Mouse (Mus musculus) lung, embryonic 14.5 days (tissue): ENCODE measurements around the gene Brat1. TPM values are rescaled to one million over a fixed set of nuclear protein-coding genes. Genes with fewer than 3 reads are reported as not detected.

Experiments
- ATAC-seq: fragments of 200-750 bp; cut with Nextera tagmentation; 2 replicates; pipeline ENCODE4 v1.8.0; 2017; ENCODE audit warnings: mild to moderate bottlenecking, moderate TSS enrichment, moderate library complexity; ENCODE audit not compliant: insufficient read depth
- DNase-seq: peaks from one replicate; pipeline ENCODE4 v3.0.0-alpha.2; 2015
- H3K27ac ChIP-seq: fragments of 300-500 bp; sonication (generic); 2 replicates; pipeline ENCODE4 v1.5.1; 2014; ENCODE audit warnings: low read depth, mild to moderate bottlenecking, moderate library complexity
- H3K27me3 ChIP-seq: fragments of 300-500 bp; sonication (generic); 2 replicates; pipeline ENCODE4 v1.6.1; 2014; ENCODE audit warnings: low read length, control low read depth; ENCODE audit not compliant: insufficient read depth
- H3K36me3 ChIP-seq: fragments of 300-500 bp; sonication (generic); 2 replicates; pipeline ENCODE4 v1.6.1; 2014; ENCODE audit warnings: control low read depth; ENCODE audit not compliant: insufficient read depth
- H3K4me1 ChIP-seq: fragments of 300-500 bp; sonication (generic); 2 replicates; pipeline ENCODE4 v1.6.1; 2014; ENCODE audit warnings: antibody characterized with exemption, control low read depth; ENCODE audit not compliant: insufficient read depth
- H3K4me2 ChIP-seq: fragments of 300-500 bp; sonication (generic); 2 replicates; pipeline ENCODE4 v1.6.1; 2014; ENCODE audit warnings: mild to moderate bottlenecking
- H3K4me3 ChIP-seq: fragments of 300-500 bp; sonication (generic); 2 replicates; pipeline ENCODE4 v1.5.1; 2014; ENCODE audit warnings: low read depth, low read length
- H3K9ac ChIP-seq: fragments of 300-500 bp; sonication (generic); 2 replicates; pipeline ENCODE4 v1.6.1; 2014
- H3K9me3 ChIP-seq: fragments of 300-500 bp; sonication (generic); 2 replicates; pipeline ENCODE4 v1.6.1; 2016; ENCODE audit warnings: low read depth, low read length, control low read depth
- CTCF ChIP-seq: IDR thresholded peaks from 2 replicates; pipeline ENCODE4 v1.5.1; 2016; ENCODE audit warnings: antibody characterized with exemption, low read depth
- WGBS: fragments of 180-500 bp; shearing (Covaris S2); extraction: QIAGEN DNeasy Blood & Tissue Kit; methylation state at CpG from one replicate; pipeline ENCODE4 v1.1.7; 2014; 5-methylcytosine and 5-hydroxymethylcytosine counted together
- polyA plus RNA-seq: library from polyadenylated mRNA; unstranded; fragments of >200 nt; fragmentation: Nextera tagmentation; extraction: Ambion mirVana; gene quantifications from 2 replicates; pipeline ENCODE4 v1.2.1, GENCODE M21; 2014

The Brat1 gene
- polyA plus RNA-seq, 1 experiment from 2014 or later: 21.2 TPM

GRCm38 (mm10) chr5:140680051-140680450 lies 24.8 kb upstream of the Brat1 start:
- no peak overlapping the region for H3K27ac ChIP-seq
- no peak for TF ChIP-seq CTCF
- no peak for DNase-seq
- 85% methylated on average over 6 of the region's 6 CpGs for WGBS
- H3K4me2 ChIP-seq: no peak overlapping the region
- peaks cover 42% of the 10 kb centered on the region for H3K36me3 ChIP-seq
- no peak overlapping the region for H3K4me3 ChIP-seq
- no peaks in the 10 kb centered on the region for H3K27me3 ChIP-seq
- no peaks in the 10 kb centered on the region for H3K4me1 ChIP-seq
- no peaks in the 10 kb centered on the region for H3K9me3 ChIP-seq
- ATAC-seq: no peak
- H3K9ac ChIP-seq: no peak overlapping the region

DNA sequence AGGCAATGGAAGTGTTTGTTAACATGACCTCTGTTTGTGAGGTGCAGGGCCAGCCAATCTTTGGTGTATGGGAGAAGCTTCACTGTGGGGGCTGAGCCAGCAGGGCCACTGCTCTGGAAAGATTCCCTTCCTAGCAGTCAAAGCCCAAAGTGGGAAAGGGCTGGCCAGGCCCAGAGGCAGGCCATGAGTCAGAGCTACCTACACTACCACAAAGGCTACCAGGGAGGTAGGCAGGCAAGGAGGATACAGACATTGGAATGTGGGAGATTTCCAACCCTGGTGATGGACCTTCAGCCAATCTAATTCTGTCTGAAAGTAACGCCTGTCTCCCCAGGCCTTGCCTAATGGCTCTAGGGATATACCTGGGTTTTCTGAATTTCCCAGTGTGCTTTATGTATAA lies 23.9 kb upstream of the Brat1 start:
- no peaks in the 10 kb centered on the region for H3K4me1 ChIP-seq
- DNase-seq (no peak), ATAC-seq (no peak)
- no peaks in the 10 kb centered on the region for H3K9me3 ChIP-seq
- peaks cover 42% of the 10 kb centered on the region for H3K36me3 ChIP-seq
- H3K9ac ChIP-seq: no peak overlapping the region
- TF ChIP-seq CTCF: no peak
- H3K4me2 ChIP-seq: no peak overlapping the region
- H3K4me3 ChIP-seq: no peak overlapping the region
- H3K27me3 ChIP-seq: no peaks in the 10 kb centered on the region
- 81% methylated on average over 1 of the region's 1 CpGs for WGBS
- H3K27ac ChIP-seq: no peak overlapping the region

DNA sequence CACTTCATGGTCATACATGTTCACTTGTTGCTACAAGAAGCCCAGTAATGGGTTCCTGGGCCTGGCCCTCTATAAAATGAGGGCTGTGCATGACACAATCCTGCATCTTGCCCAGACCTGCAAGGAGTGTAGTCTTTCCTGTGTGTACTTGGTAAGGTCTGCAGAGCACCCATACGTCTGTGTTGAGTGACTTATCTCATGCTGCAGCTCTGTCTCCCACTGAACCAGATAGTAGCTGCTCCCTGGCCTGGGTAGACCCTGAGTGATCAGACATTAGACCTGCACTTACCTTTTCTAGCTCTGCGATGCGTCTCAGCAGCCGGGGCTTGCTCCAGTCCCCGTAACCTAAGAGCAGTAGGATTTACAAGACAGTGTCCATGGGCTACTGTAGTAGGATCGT lies 22.7 kb upstream of the Brat1 start:
- no peak for DNase-seq
- Histone ChIP-seq H3K36me3 (peaks cover 41% of the 10 kb centered on the region), H3K4me1 (no peaks in the 10 kb centered on the region)

DNA sequence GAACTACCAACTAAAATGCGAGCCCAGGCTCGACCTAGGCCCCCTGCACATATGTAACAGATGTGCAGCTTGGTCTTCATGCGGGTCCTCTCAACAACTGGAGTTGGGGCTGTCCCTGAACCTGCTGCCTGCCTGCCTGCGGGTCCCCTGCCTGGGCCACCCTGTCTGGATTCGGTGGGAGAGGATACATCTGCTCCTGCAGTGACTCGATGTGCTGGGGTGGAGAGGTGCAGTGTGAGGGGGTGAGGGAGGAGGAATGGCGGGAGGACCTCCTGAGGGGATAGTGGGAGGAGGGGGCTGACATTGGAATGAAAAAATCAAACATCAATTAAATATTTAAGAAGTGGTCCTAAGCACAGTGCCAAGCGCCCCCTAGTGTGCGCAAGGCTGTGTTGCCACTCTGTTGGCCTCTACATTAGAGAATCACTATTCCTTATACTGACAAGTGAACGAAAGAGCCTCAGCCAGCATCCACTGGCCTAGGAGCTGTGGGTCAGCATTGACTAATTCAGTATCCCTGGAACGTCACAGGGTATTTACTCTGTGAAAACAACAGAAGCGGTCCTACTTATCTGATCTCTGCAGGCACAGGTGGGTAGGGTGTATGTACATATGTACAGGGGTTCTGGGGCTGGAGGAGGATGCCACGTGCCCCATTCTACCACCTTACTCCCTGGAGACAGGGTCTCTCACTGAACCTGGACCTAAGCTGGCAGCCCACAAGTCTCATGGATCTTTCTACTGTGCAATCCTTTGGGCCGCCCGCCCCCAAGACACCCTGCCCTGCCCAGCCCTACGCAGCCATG lies 20.3 kb upstream of the Brat1 start:
- no peaks in the 10 kb centered on the region for H3K9me3 ChIP-seq
- H3K9ac ChIP-seq: no peak overlapping the region
- WGBS: 59% methylated on average over 16 of the region's 16 CpGs
- DNase-seq (peak; percentile 84), ATAC-seq (peak; percentile 64; the same call in 1 of the 2 replicates)
- no peak overlapping the region for H3K27ac ChIP-seq
- H3K4me3 ChIP-seq: no peak overlapping the region
- peaks cover 52% of the 10 kb centered on the region for H3K36me3 ChIP-seq
- TF ChIP-seq CTCF: peak; percentile 82
- no peaks in the 10 kb centered on the region for H3K4me1 ChIP-seq
- H3K27me3 ChIP-seq: no peaks in the 10 kb centered on the region
- no peak overlapping the region for H3K4me2 ChIP-seq

More for the DNA sequence above, 22.7 kb upstream of the Brat1 start:
- Histone ChIP-seq H3K9ac (no peak overlapping the region), H3K4me3 (no peak overlapping the region), H3K27me3 (no peaks in the 10 kb centered on the region), H3K27ac (no peak overlapping the region), H3K4me2 (no peak overlapping the region), H3K9me3 (no peaks in the 10 kb centered on the region)
- ATAC-seq: no peak
- TF ChIP-seq CTCF: no peak
- WGBS: 90% methylated on average over 6 of the region's 6 CpGs

DNA sequence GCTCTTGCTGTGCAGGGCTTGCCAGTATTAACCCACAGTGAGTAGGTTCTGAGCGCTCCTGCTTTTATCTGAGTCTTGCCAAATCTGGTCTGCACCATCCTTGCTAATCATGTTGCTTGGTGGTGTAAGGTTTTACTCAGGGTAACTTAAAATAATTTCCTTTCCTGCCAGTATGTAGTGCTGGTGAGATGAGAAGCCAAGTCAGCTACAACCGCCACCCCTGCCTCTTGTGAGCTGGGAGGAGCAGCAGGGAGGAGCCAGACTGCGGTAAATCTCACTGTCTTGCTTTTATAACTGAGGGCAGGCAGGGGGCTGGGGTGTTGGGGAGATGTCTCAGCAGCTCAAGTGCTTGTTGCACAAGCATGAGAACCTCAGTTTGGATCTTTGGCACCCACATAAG lies 16.4 kb upstream of the Brat1 start:
- peaks cover 60% of the 10 kb centered on the region for H3K36me3 ChIP-seq
- H3K27ac ChIP-seq: no peak overlapping the region
- no peak overlapping the region for H3K4me2 ChIP-seq
- 64% methylated on average over 3 of the region's 3 CpGs for WGBS
- no peak overlapping the region for H3K4me3 ChIP-seq
- no peak for ATAC-seq
- no peaks in the 10 kb centered on the region for H3K9me3 ChIP-seq
- no peaks in the 10 kb centered on the region for H3K4me1 ChIP-seq
- H3K9ac ChIP-seq: no peak overlapping the region
- peak; percentile 39 for DNase-seq
- TF ChIP-seq CTCF: no peak
- H3K27me3 ChIP-seq: no peaks in the 10 kb centered on the region

DNA sequence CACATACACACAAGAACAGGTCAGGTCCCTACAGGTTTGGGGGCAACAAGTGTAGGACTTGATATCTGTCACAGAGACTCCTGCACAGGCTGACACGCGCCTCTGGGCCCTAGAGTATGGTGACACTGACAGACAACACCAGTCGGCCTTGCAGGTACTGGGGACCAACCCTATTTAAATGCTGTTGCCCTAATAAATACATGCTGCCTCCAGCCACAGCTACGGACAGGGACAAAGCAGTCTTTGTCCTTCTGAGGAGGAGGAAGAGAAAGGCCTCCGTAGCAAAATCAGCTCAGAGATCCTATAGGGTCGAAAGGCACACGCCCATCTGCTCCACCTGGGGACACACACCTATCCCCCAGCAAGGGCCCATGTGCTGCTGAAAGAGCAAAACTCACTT lies 8.8 kb upstream of the Brat1 start:
- H3K27ac ChIP-seq: no peak overlapping the region
- DNase-seq: no peak
- no peak for ATAC-seq
- H3K4me2 ChIP-seq: no peak overlapping the region
- peaks cover 43% of the 10 kb centered on the region for H3K36me3 ChIP-seq
- no peak overlapping the region for H3K4me3 ChIP-seq
- H3K9ac ChIP-seq: no peak overlapping the region
- 87% methylated on average over 7 of the region's 7 CpGs for WGBS
- H3K9me3 ChIP-seq: no peaks in the 10 kb centered on the region
- no peaks in the 10 kb centered on the region for H3K27me3 ChIP-seq
- TF ChIP-seq CTCF: no peak
- H3K4me1 ChIP-seq: 0 out of 2 replicates have a peak, but pooled peaks cover under 1% of the 10 kb centered on the region

DNA sequence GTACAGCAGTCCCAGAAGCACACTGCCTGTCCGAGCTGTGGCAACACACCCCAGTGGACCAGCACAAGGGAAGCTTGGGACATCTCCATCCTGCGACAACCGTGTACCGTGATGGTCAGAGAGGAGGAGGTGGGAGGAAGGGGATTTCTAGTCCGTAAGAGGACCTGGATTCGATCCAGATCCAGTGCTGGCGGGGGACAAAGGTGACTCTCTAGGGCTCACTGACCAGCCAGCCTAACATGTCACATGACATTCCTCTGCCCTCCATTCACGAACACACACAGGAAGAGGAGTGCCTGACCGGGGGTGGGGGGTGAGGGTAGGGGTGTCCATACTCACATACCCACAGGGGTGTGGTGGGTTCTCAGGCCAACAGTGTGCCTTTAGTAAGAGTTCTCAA lies 5.0 kb upstream of the Brat1 start:
- 76% methylated on average over 9 of the region's 9 CpGs for WGBS
- Histone ChIP-seq H3K27ac (no peak overlapping the region), H3K9ac (no peak overlapping the region), H3K36me3 (peaks cover 28% of the 10 kb centered on the region), H3K4me3 (no peak overlapping the region), H3K4me1 (peaks cover 8% of the 10 kb centered on the region; the same call in 1 of the 2 replicates), H3K4me2 (no peak overlapping the region), H3K27me3 (no peaks in the 10 kb centered on the region), H3K9me3 (no peaks in the 10 kb centered on the region)
- ATAC-seq (no peak), DNase-seq (no peak)
- TF ChIP-seq CTCF: no peak
